Mouse (Mus musculus) lung, adult 2 months (tissue): Measurements from ENCODE around the gene Rbm15b. TPM values are rescaled to one million over a fixed set of nuclear protein-coding genes. Genes with fewer than 3 reads are reported as not detected.

Experiments
- DNase-seq: peaks from one replicate; pipeline ENCODE4 v3.0.0; 2022
- H3K4me1 ChIP-seq: fragments of 200-500 bp; 2 replicates; pipeline ENCODE4 v1.6.1; 2011; ENCODE audit warnings: low read length; ENCODE audit not compliant: control insufficient read depth, insufficient read depth
- H3K4me3 ChIP-seq: fragments of 200-500 bp; replicated peaks from 2 replicates; pipeline ENCODE3; 2011; ENCODE audit warnings: low read depth, mild to moderate bottlenecking, control low read depth, low read length; ENCODE audit errors: extremely low read depth
- CTCF ChIP-seq: fragments of 200-500 bp; IDR thresholded peaks from 2 replicates; pipeline ENCODE4 v1.5.1; 2011; ENCODE audit warnings: mild to moderate bottlenecking, low read length, control low read depth; ENCODE audit not compliant: insufficient read depth
- POLR2A ChIP-seq: fragments of 200-500 bp; IDR thresholded peaks from 2 replicates; pipeline ENCODE4 v1.6.1; 2011; ENCODE audit warnings: low read depth, mild to moderate bottlenecking, control low read depth, low read length, borderline replicate concordance; ENCODE audit errors: extremely low read depth
- WGBS: fragments of 180-500 bp; shearing (Covaris S2); methylation state at CpG from one replicate; pipeline ENCODE4 v1.1.7; 2018; 5-methylcytosine and 5-hydroxymethylcytosine counted together
- polyA plus RNA-seq: library from polyadenylated mRNA; depleted of rRNA; stranded (reverse); fragments of >200 nt; gene quantifications from 2 replicates; pipeline ENCODE4 v1.2.3, GENCODE M21; 2012; rRNA removed

Gene Rbm15b
- polyA plus RNA-seq = 13.2 and 13.6 TPM in 2 replicates

DNA sequence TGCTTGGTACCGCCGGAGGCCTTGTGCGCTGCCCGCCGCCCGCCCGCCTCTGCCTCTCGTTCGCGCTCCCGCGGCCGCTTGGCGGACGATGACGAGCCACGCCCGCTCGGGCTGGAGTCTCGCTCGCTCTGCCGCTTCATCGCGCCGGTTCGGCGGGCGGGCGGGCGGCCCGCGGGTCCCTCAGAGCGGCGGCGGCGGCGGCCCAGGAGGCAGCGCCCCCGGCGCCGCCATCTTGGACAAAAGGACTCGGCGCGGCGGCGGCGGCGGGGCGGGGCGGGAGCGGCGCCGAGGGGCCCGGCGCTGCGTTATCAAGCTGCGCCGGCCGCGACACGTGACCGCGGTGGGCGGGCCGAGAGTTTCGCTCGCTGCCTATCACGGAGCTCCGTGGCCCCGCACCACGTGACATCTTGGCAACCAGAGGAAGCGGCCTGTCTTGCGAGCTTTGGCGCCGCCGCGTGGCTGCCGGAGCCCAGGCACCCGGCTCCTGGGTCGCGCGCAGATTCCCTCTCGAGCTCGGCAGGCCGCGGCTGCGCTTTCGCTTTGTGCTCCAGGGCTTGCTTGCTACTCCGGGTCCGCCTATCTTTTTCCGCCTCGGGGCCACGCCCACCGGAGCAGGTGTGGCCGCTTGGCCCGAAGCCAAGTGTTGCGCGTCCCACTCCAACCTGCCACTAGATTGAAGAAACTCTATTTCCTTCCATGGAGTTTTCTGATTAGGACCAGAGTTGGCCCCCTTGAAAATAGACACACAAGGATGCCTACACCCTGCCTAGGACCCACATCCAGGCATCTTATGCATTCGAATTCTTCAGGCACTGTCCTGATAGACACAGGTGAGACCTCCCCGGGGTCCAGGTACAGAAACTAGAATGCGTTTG is at the start of gene Rbm15b:
TSS of gene Rbm15b (minus strand) at position 601 of the 875 bp plus-strand sequence.
- peak; percentile 97 for DNase-seq
- peak within 1 kb of the TSS; percentile 79 for H3K4me3 ChIP-seq
- TF ChIP-seq CTCF (peak; percentile 41; the same call in 1 of the 2 replicates), POLR2A (0 out of 2 replicates have a peak, but pooled peaks have one; percentile 14)
- 2% methylated on average over 98 of the region's 101 CpGs for WGBS
- H3K4me1 ChIP-seq = peaks cover 20% of the 10 kb centered on the region

DNA sequence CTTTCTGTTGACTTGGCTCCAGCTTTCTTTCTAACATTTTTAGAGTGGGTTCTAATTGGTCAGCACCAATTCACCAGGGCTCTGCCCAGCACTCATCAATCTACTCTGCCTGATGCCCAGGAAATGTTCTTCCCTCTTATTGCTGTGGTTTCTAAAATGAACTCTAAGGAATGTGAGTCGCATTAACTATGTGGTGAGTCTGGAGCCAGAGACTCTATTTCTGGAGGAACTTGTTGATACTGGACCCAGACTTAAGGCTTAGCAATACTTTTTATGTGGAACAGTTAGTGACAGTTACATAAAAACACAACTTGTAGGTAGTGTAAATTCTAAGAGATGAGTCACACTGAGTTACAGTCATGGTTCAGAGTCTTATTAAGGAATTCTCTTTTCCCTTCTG is 47.8 kb upstream of the Rbm15b start:
- Histone ChIP-seq H3K4me3 (no peak overlapping the region), H3K4me1 (no peaks in the 10 kb centered on the region)
- WGBS = 60% methylated on average over 1 of the region's 1 CpGs
- no peak for TF ChIP-seq CTCF
- TF ChIP-seq POLR2A = no peak
- DNase-seq = no peak

- H3K4me1 ChIP-seq = no peaks in the 10 kb centered on the region
- WGBS = 81% methylated on average over 6 of the region's 6 CpGs
- no peak for DNase-seq
- TF ChIP-seq POLR2A (no peak), CTCF (no peak)
- H3K4me3 ChIP-seq = no peak overlapping the region
Observed at GRCm38 (mm10) chr9:106914878-106915277, 27.6 kb upstream of the Rbm15b start.

DNA sequence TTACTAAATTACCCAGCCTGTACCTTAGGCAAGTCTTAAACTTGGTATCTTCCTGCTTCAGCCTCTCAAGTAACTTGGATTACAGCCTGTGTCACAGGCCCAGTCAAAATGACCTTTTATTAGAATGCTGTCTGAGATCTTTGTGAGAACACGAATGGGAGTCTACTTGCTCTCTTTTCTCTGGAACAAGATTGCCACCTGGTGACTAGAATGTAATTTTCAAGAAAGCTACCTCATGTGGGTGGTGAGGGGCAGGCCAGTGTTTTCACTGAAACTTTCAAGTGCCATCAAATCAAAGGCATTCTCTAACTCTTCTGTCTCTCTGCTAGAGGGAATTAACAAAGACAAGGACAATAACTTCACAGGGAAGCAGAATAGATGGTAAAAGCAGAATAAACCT is 26.5 kb upstream of the Rbm15b start:
- no peak for TF ChIP-seq POLR2A
- no peaks in the 10 kb centered on the region for H3K4me1 ChIP-seq
- no peak overlapping the region for H3K4me3 ChIP-seq
- no peak for DNase-seq
- 8% methylated on average over 1 of the region's 1 CpGs for WGBS

DNA sequence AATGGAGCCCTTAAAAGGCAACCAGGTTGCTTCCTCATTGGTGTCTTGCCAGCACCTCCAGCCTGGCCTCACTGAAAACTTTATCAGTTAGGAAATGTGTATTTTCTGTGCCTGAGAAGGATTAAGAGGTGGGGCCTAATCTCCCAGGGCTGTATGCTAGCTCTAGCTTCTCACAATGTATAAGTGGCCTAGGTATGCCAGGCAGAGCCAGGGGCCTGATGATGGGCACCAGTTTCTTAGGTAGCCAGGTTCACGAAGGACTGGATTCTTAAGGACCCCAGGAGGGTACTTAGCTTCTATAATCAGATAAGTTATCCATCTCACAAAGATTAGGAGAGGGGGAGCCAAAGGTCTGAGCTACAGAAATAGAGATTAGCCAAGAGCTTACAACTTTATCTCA is 24.4 kb upstream of the Rbm15b start:
- Histone ChIP-seq H3K4me1 (no peaks in the 10 kb centered on the region), H3K4me3 (no peak overlapping the region)
- DNase-seq = no peak
- WGBS = 71% methylated on average over 1 of the region's 1 CpGs
- TF ChIP-seq POLR2A (no peak), CTCF (no peak)

- TF ChIP-seq POLR2A (no peak), CTCF (no peak)
- DNase-seq = no peak
- 14% methylated on average over 5 of the region's 5 CpGs for WGBS
- Histone ChIP-seq H3K4me1 (no peaks in the 10 kb centered on the region), H3K4me3 (no peak overlapping the region)
Observed at GRCm38 (mm10) chr9:106908715-106909114, 21.5 kb upstream of the Rbm15b start.

DNA sequence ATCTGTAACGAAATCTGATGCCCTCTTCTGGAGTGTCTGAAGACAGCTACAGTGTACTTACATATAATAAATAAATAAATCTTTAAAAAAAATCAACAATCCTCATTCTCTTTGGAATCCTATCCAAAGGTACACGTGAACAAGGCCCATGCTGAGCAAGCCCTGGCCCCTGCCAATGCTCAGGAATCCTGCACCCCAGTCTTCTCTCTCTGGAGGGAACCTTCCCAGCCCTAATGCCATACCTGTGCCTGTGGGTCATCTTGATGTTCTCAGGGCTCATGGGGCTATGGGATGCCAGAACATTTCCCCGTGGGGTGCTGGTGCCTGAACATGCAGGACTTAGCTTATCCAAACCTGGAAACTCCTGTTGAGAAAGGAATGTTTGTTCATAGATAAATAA is 20.9 kb upstream of the Rbm15b start:
- 82% methylated on average over 3 of the region's 3 CpGs for WGBS
- DNase-seq = no peak
- Histone ChIP-seq H3K4me1 (no peaks in the 10 kb centered on the region), H3K4me3 (no peak overlapping the region)
- no peak for TF ChIP-seq POLR2A
- no peak for TF ChIP-seq CTCF

GRCm38 (mm10) chr9:106906597-106906996 is 19.4 kb upstream of the Rbm15b start:
- 86% methylated on average over 8 of the region's 8 CpGs for WGBS
- Histone ChIP-seq H3K4me3 (no peak overlapping the region), H3K4me1 (no peaks in the 10 kb centered on the region)
- no peak for DNase-seq
- no peak for TF ChIP-seq CTCF
- TF ChIP-seq POLR2A = no peak

DNA sequence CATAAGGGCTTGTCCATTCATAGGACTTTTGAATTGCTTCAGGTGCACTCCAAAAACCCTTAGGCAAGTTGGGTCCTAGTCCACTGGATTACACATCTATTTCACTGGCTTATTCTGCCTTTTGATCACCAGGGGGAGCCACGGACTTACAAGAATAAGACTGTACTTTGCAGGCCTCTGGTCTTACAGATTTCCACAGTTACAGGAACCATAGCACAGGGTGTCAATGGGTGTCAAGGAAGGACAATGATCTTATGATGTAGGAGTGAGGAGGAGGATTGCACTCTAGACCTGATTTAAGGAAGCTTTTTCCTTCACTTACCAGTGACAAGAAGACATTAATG is 16.5 kb upstream of the Rbm15b start:
- WGBS = 0% methylated on average over 1 of the region's 1 CpGs
- no peak overlapping the region for H3K4me3 ChIP-seq
- no peak for DNase-seq
- H3K4me1 ChIP-seq = no peaks in the 10 kb centered on the region
- TF ChIP-seq POLR2A (no peak), CTCF (no peak)

- TF ChIP-seq POLR2A = no peak
- TF ChIP-seq CTCF = no peak
- Histone ChIP-seq H3K4me3 (no peak overlapping the region), H3K4me1 (no peaks in the 10 kb centered on the region)
- WGBS = 67% methylated on average over 4 of the region's 4 CpGs
- DNase-seq = peak; percentile 2
Observed at GRCm38 (mm10) chr9:106903099-106903790, 16.0 kb upstream of the Rbm15b start.
